Mouse (Mus musculus): ENCODE data around the gene Macf1. TPM values are rescaled to one million over a fixed set of nuclear protein-coding genes. Genes with fewer than 3 reads are reported as not detected.

Macf1 gene
- polyA plus RNA-seq, 1 experiment from 2014 or later = 75.6 TPM

DNA sequence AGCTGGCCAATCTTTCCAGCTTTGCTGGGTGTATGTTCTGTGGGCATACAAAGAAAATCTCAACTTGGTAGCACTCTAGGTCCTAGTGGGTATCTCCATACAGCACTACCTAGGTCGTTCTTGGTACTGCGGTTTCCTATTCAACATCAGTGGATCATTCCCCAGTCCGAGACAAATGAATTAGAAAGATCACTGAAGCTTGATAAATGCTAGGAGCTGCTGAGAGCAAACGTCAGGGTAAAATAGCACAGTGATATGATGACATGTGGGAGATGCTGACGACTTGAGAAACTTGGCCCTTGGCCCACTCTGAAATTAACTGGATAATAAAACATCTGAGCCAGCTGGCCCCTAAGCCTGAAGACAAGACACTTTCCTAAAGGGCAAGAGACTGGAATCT lies 78.2 kb downstream of the Macf1 start:
- H3K36me3 ChIP-seq (replicated peaks) = 0 out of 2 replicates have a peak, but pooled peaks cover 5% of the 10 kb centered on the region
- peaks cover 4% of the 10 kb centered on the region; the same call in 1 of the 2 replicates for H3K9me3 ChIP-seq
- no peak overlapping the region for H3K9ac ChIP-seq
- ATAC-seq (ENCODE audit: low FRiP score) = no peak
- 48% methylated on average over 5 of the region's 5 CpGs for WGBS
- H3K4me1 ChIP-seq = peaks cover 3% of the 10 kb centered on the region
- no peak overlapping the region for H3K4me2 ChIP-seq
- no peaks in the 10 kb centered on the region for H3K27me3 ChIP-seq
- H3K4me3 ChIP-seq (replicated peaks) = no peak overlapping the region
- H3K27ac ChIP-seq = no peak overlapping the region

DNA sequence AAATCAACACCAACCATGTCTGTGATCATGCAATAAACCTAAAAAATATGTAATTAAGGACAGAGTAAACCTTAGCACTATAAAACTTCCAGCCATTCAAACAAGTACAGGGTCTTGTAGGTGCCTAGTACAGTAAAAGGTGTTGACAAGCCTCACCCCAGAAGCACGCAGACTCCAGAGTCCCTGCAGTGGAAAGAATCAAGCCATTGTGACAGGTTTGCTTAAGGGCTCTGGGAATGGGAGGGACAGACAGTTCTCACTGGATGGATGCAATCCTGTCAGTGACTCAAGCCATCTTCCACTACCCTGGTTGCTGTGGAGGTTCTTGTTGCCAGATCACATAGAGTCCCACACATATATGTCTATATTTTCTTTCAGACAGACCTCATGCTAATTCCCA lies 78.9 kb downstream of the Macf1 start:
- Histone ChIP-seq H3K4me2 (no peak overlapping the region), H3K36me3 (replicated peaks) (0 out of 2 replicates have a peak, but pooled peaks cover 5% of the 10 kb centered on the region), H3K4me3 (replicated peaks) (no peak overlapping the region), H3K9me3 (peaks cover 4% of the 10 kb centered on the region; the same call in 1 of the 2 replicates), H3K27ac (no peak overlapping the region), H3K27me3 (no peaks in the 10 kb centered on the region), H3K9ac (no peak overlapping the region), H3K4me1 (peaks cover 3% of the 10 kb centered on the region)
- ATAC-seq (ENCODE audit: low FRiP score) = no peak
- 79% methylated on average over 1 of the region's 1 CpGs for WGBS

DNA sequence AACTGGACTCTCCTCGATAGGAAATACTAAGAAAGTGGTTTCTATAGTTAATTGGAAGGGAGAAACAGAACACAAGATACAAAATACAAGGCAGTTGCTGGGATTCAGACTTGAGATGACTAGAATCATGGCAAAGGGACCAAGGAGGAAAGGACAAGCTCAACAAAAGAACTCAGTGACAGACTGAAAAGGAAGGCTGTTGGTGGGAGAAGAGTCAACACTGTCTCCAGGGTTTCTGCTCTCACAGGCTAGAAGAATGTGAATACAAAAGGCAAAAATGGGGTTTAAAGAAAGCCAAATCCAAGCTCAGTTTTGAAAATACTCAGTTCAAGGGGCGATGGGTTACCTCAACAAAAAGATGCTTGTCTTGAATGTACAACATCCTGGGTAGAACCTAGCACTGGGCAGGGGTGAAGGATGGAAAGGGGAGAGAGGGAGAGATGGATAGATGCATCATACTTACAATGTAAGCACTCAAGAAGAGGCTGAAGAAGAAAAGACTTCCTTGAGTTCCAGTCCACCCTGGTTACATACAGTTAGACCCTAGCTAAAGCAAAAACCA lies 81.4 kb downstream of the Macf1 start:
- Histone ChIP-seq H3K9me3 (peaks cover 4% of the 10 kb centered on the region; the same call in 1 of the 2 replicates), H3K4me3 (replicated peaks) (no peak overlapping the region), H3K27me3 (no peaks in the 10 kb centered on the region), H3K4me1 (peaks cover 9% of the 10 kb centered on the region), H3K4me2 (no peak overlapping the region), H3K36me3 (replicated peaks) (0 out of 2 replicates have a peak, but pooled peaks cover 3% of the 10 kb centered on the region), H3K27ac (no peak overlapping the region), H3K9ac (no peak overlapping the region)
- 70% methylated on average over 2 of the region's 2 CpGs for WGBS
- ATAC-seq (ENCODE audit: low FRiP score) = no peak

DNA sequence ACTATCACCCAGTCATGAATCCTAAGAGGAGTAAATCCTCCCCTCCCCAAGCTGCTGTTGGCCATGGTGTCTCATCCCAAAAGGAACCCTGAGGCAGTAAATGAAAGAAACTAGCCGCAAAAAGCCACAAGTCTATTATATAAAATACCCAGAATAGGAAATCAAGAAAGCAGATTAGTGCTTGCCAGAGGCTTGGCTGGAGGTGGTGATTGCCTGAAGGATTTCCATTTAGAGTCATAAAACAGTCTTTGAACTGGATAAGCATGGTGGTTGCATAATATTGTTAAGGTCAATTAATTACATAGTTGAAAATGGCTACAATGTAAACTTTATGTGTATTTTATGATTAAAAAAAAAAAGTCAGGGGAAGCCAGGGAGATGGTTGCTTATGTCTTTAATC lies 83.1 kb downstream of the Macf1 start:
- Histone ChIP-seq H3K4me1 (peaks cover 10% of the 10 kb centered on the region), H3K36me3 (replicated peaks) (no peaks in the 10 kb centered on the region), H3K9ac (no peak overlapping the region), H3K27ac (no peak overlapping the region), H3K4me3 (replicated peaks) (no peak overlapping the region), H3K4me2 (no peak overlapping the region), H3K9me3 (no peaks in the 10 kb centered on the region), H3K27me3 (no peaks in the 10 kb centered on the region)
- no peak for ATAC-seq (ENCODE audit: low FRiP score)
- 84% methylated on average over 1 of the region's 1 CpGs for WGBS

DNA sequence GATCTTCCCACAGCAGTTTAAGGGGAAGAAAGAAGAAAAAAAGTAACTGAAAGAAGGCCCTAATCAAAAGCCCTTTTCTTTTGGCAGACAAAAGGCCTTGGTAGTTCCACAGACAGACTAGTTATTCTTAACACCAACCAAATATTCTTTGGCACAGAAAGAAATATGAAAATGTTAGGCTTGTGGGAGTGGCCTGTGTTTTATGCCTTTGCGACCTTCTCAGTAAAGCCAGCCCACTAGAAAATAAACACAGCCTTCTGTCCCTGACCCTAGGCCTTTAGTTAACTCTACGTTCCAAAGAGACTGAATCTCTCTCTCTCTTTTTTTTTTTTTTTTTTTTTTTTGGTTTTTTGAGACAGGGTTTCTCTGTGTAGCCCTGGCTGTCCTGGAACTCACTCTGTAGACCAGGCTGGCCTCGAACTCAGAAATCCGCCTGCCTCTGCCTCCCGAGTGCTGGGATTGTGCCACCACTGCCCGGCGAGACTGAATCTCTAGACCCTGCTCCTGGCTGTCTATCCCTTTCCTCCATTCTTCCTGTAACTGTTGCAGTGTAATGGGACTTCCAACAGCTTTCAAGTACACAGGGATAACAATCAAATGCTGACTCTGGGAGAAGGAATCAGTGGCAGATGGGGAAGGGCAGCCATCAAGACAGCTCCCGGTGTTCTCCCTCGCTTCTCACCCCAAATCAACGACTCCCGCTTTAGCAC lies 85.5 kb downstream of the Macf1 start:
- no peak overlapping the region for H3K4me3 ChIP-seq (replicated peaks)

DNA sequence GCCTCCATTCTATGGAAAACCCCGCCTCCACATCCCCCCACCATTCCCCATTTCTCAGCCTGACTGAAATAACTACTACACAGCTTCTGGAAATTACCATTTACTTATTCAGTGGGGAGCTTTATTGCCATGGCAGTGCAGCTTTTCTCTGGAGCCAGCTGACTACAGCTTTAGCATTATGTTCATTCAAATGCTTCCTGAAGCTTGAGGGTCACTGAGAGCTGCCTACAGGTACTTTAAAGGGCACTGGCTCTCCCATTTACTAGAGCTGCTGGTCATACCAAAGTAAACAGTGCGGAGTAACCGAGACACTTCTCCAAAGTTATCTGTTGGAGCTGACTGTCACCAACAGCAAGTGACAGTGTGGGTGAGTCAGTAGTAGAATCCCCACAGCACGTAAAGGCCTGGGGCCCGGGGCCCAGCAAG lies 89.8 kb downstream of the Macf1 start:
- Histone ChIP-seq H3K4me1 (peaks cover 53% of the 10 kb centered on the region), H3K9ac (0 out of 2 replicates have a peak overlapping the region, but pooled peaks have one; percentile 21), H3K4me3 (replicated peaks) (no peak overlapping the region), H3K4me2 (no peak overlapping the region), H3K9me3 (no peaks in the 10 kb centered on the region), H3K27ac (peak overlapping the region; percentile 76), H3K36me3 (replicated peaks) (no peaks in the 10 kb centered on the region), H3K27me3 (no peaks in the 10 kb centered on the region)
- peak; percentile 23; the same call in 1 of the 2 replicates for ATAC-seq (ENCODE audit: low FRiP score)
- WGBS = 39% methylated on average over 5 of the region's 5 CpGs

More for the DNA sequence above, 85.5 kb downstream of the Macf1 start:
- Histone ChIP-seq H3K27ac (0 out of 2 replicates have a peak overlapping the region, but pooled peaks have one; percentile 31), H3K9me3 (no peaks in the 10 kb centered on the region), H3K27me3 (no peaks in the 10 kb centered on the region), H3K9ac (no peak overlapping the region), H3K4me2 (no peak overlapping the region), H3K36me3 (replicated peaks) (no peaks in the 10 kb centered on the region), H3K4me1 (peaks cover 28% of the 10 kb centered on the region)
- no peak for ATAC-seq (ENCODE audit: low FRiP score)
- WGBS = 85% methylated on average over 11 of the region's 11 CpGs

DNA sequence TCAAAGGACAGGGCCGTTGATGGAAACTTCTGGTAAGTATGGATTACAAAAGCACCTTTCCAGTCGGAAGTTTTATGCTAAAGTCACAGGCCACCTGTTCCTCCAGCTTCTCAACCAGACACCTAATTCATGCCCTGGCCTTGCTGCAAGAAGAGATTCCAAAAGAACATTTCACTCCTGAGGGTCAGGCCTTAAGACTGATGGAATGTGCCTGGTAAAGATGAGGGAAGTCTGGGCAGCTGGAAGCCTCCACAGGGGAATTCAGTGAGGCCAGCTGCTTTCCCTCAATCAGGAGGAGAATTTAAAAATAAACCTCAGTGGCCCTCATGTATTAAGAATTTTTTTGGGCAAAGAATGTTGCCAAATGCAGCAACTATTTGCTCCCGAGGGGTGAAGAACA lies 90.5 kb downstream of the Macf1 start:
- H3K36me3 ChIP-seq (replicated peaks) = no peaks in the 10 kb centered on the region
- WGBS = 27% methylated on average over 3 of the region's 3 CpGs
- H3K27ac ChIP-seq = peak overlapping the region; percentile 60; the same call in 1 of the 2 replicates
- H3K4me3 ChIP-seq (replicated peaks) = no peak overlapping the region
- no peak for ATAC-seq (ENCODE audit: low FRiP score)
- H3K9me3 ChIP-seq = no peaks in the 10 kb centered on the region
- no peak overlapping the region for H3K9ac ChIP-seq
- peaks cover 60% of the 10 kb centered on the region for H3K4me1 ChIP-seq
- H3K4me2 ChIP-seq = no peak overlapping the region; the same call in 1 of the 2 replicates
- H3K27me3 ChIP-seq = no peaks in the 10 kb centered on the region

DNA sequence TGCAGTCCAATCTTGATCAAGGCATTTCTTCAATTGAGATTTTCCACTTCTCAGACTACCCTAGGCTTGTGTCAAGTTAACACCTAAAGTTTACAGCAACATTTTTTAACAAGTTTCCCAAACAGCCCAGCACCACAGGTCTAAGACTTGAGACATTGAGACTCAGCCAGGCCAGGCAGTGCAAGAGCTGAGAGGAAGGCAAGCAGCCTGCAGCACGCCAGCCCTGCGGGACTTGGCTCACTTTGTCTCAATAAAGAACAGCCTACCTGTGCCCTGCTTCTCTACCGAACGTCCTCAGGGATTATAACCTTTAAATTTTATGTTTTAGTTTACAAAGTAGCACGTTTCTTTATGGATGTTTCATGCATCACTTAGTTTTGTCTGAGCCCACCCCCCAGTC lies 92.1 kb downstream of the Macf1 start:
- H3K9me3 ChIP-seq = no peaks in the 10 kb centered on the region
- no peak overlapping the region for H3K27ac ChIP-seq
- peaks cover 53% of the 10 kb centered on the region for H3K4me1 ChIP-seq
- no peak overlapping the region for H3K9ac ChIP-seq
- 80% methylated on average over 5 of the region's 5 CpGs for WGBS
- H3K36me3 ChIP-seq (replicated peaks) = no peaks in the 10 kb centered on the region
- H3K4me3 ChIP-seq (replicated peaks) = no peak overlapping the region
- H3K27me3 ChIP-seq = no peaks in the 10 kb centered on the region
- no peak for ATAC-seq (ENCODE audit: low FRiP score)
- H3K4me2 ChIP-seq = no peak overlapping the region

DNA sequence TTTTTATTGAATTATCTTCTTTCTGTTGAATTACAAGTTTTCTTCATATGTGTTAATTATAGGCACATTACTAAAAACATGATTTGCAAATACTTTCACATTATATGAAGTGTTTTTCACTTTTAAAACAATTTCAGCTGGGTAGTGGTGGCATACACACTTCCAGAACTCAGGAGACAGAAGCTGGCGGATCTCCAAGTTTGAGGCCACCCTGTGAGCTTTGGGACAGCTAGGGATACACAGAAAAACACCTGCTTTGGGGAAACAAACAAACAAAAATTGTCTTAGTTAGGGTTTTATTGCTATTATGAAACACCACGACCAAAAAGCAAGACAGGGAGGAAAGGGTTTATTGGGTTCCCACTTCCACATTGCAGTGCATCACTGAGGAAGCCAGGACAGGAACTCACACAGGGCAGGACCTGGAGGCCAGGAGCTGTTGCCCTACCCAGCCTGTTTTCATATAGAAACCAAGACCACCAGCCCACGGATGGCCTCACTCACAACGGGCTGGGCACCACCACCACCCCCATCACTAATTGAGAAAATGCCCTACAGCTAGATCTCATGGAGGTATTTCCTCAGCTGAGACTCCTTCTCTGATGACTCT lies 93.0 kb downstream of the Macf1 start:
- Histone ChIP-seq H3K27ac (no peak overlapping the region), H3K9ac (no peak overlapping the region), H3K4me2 (no peak overlapping the region), H3K9me3 (no peaks in the 10 kb centered on the region), H3K4me1 (peaks cover 53% of the 10 kb centered on the region), H3K27me3 (no peaks in the 10 kb centered on the region), H3K4me3 (replicated peaks) (no peak overlapping the region), H3K36me3 (replicated peaks) (no peaks in the 10 kb centered on the region)
- ATAC-seq (ENCODE audit: low FRiP score) = no peak
- 70% methylated on average over 4 of the region's 4 CpGs for WGBS

DNA sequence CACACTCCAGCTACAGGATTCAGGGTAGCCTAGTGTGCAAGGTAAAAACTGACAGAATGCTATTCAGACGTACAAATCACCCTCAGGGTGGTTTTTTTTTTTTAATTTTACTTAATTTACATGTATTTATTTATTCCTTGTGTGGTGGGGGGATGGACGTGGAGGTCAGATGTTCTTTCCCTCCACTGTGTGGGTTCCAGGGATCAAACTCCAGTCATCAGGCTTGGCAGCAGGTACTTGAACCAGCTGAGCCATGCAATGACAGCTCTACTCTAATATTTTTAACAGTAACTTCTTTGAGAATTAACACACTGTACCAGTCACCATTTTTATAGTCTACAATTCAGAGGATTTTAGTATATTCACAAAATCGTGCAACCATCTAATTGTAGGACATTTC lies 94.7 kb downstream of the Macf1 start:
- Histone ChIP-seq H3K4me1 (peaks cover 50% of the 10 kb centered on the region), H3K36me3 (replicated peaks) (no peaks in the 10 kb centered on the region), H3K9me3 (no peaks in the 10 kb centered on the region), H3K9ac (no peak overlapping the region), H3K4me3 (replicated peaks) (no peak overlapping the region), H3K27ac (no peak overlapping the region), H3K27me3 (no peaks in the 10 kb centered on the region), H3K4me2 (no peak overlapping the region)
- WGBS = 68% methylated on average over 3 of the region's 3 CpGs
- ATAC-seq (ENCODE audit: low FRiP score) = no peak

DNA sequence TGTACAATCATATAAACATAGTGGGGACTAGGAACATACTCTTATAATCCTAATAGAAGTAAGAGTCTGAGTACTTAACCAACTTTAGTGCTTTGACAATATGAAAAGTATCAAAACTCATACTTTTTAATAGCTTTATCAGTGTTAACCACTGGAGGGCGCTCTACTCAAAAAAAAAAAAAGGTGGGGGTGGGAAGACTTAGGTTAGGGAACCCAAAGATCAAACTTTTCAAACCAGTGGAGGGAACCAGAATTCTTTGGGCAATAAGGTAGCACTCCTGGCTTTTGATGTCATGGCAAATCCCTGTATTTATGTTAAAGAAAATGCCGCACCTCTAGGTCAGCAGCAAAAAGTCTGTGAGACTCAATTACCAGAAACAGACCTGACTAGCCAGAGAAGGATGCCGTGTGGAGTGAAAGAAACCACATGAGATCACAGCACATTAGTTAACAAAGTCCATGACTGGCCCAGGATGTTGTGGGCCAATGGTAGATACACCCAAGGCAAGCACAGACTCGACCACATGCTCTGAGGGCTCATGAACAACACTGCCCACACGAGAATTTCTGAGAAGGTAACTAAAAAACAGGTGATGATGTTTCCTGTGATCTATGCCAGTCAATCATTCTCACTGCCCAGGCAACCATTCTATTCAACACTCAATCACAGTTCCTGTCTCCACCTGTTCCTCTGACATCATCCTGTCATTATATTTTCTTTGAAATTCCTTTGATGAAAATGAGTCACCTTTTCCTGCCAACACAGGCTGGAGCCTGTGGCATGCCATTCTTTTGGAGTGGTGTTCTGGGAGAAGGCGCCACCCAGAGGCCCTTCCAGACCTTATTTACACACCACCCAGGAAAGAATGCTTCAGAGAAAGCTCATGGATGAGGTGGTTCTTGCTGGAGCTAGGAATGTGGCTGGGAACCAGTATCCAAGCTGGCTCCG lies 95.5 kb downstream of the Macf1 start:
- WGBS = 23% methylated on average over 7 of the region's 7 CpGs
- Histone ChIP-seq H3K27me3 (no peaks in the 10 kb centered on the region), H3K27ac (peak overlapping the region; percentile 33; the same call in 1 of the 2 replicates), H3K4me3 (replicated peaks) (no peak overlapping the region), H3K9ac (no peak overlapping the region), H3K4me2 (no peak overlapping the region), H3K36me3 (replicated peaks) (no peaks in the 10 kb centered on the region), H3K9me3 (no peaks in the 10 kb centered on the region), H3K4me1 (peaks cover 49% of the 10 kb centered on the region)
- ATAC-seq (ENCODE audit: low FRiP score) = 0 out of 2 replicates have a peak, but pooled peaks have one; percentile 24

DNA sequence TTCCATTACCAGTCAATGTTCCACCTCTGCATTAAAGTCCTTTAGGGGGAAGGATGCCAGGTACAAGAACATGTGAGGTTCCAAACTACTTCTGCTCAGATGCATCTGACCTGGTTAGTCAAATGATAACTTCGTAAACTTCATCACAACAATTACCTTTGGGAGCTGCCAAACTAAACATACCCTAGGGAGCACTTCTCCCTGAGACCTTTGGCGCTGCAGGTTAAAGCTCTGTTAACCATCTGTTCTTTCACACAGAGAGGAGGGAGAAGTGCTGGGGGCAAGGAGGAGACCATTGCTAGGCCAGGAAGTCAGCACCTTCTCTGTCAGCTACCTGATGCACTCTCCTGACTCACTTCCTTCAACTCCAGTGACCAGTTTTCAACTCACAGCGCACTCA lies 96.5 kb downstream of the Macf1 start:
- H3K27me3 ChIP-seq = no peaks in the 10 kb centered on the region
- no peak overlapping the region for H3K27ac ChIP-seq
- no peak overlapping the region for H3K4me3 ChIP-seq (replicated peaks)
- H3K9me3 ChIP-seq = no peaks in the 10 kb centered on the region
- H3K4me1 ChIP-seq = peaks cover 39% of the 10 kb centered on the region
- no peak overlapping the region for H3K4me2 ChIP-seq
- no peaks in the 10 kb centered on the region for H3K36me3 ChIP-seq (replicated peaks)
- no peak for ATAC-seq (ENCODE audit: low FRiP score)
- over 99% methylated on average over 3 of the region's 3 CpGs for WGBS
- no peak overlapping the region for H3K9ac ChIP-seq
